Mouse (Mus musculus) kidney, embryonic 16.5 days (tissue): Measurements from ENCODE around the gene Rufy3. TPM values are rescaled to one million over a fixed set of nuclear protein-coding genes. Genes with fewer than 3 reads are reported as not detected.
"Not testable (repeated sequence)": the region's sequence is repeated elsewhere in the genome, so short reads cannot be mapped to it uniquely, and the experiment has no call there.

Source experiments
- ATAC-seq: fragments of 200-750 bp; cut with Nextera tagmentation; 2 replicates; pipeline ENCODE4 v1.8.0; 2017; ENCODE audit warnings: moderate TSS enrichment; ENCODE audit not compliant: low FRiP score, low TSS enrichment
- H3K27ac ChIP-seq: fragments of 300-500 bp; sonication (generic); 2 replicates; pipeline ENCODE4 v1.5.1; 2014; ENCODE audit warnings: low read length
- H3K27me3 ChIP-seq: fragments of 300-500 bp; sonication (generic); 2 replicates; pipeline ENCODE4 v1.6.1; 2014; ENCODE audit warnings: low read length, control low read depth, mixed read lengths; ENCODE audit not compliant: insufficient read depth
- H3K36me3 ChIP-seq: fragments of 300-500 bp; sonication (generic); 2 replicates; pipeline ENCODE4 v1.6.1; 2014; ENCODE audit warnings: low read length, control low read depth, mixed read lengths; ENCODE audit not compliant: insufficient read depth
- H3K4me1 ChIP-seq: fragments of 300-500 bp; sonication (generic); 2 replicates; pipeline ENCODE4 v1.6.1; 2014; ENCODE audit warnings: low read length, control low read depth, mixed read lengths; ENCODE audit not compliant: insufficient read depth
- H3K4me2 ChIP-seq: fragments of 300-500 bp; sonication (generic); replicated peaks from 2 replicates; pipeline ENCODE4 v1.6.1; 2014; ENCODE audit warnings: low read depth, low read length
- H3K4me3 ChIP-seq: fragments of 300-500 bp; sonication (generic); 2 replicates; pipeline ENCODE4 v1.5.1; 2014; ENCODE audit warnings: mild to moderate bottlenecking, low read length
- H3K9ac ChIP-seq: fragments of 300-500 bp; sonication (generic); replicated peaks from 2 replicates; pipeline ENCODE4 v1.6.1; 2014; ENCODE audit warnings: low read length
- H3K9me3 ChIP-seq: fragments of 300-500 bp; sonication (generic); 2 replicates; pipeline ENCODE4 v1.6.1; 2016; ENCODE audit warnings: low read length, control low read depth
- WGBS: fragments of 180-500 bp; shearing (Covaris S2); extraction: QIAGEN DNeasy Blood & Tissue Kit; methylation state at CpG from one replicate; pipeline ENCODE4 v1.1.7; 2014; 5-methylcytosine and 5-hydroxymethylcytosine counted together
- polyA plus RNA-seq: library from polyadenylated mRNA; unstranded; fragments of >200 nt; fragmentation: Nextera tagmentation; extraction: Ambion mirVana; gene quantifications from 2 replicates; pipeline ENCODE4 v1.2.1, GENCODE M21; 2015

Gene Rufy3
- polyA plus RNA-seq, result 15.3 and 16.8 TPM in 2 replicates

DNA sequence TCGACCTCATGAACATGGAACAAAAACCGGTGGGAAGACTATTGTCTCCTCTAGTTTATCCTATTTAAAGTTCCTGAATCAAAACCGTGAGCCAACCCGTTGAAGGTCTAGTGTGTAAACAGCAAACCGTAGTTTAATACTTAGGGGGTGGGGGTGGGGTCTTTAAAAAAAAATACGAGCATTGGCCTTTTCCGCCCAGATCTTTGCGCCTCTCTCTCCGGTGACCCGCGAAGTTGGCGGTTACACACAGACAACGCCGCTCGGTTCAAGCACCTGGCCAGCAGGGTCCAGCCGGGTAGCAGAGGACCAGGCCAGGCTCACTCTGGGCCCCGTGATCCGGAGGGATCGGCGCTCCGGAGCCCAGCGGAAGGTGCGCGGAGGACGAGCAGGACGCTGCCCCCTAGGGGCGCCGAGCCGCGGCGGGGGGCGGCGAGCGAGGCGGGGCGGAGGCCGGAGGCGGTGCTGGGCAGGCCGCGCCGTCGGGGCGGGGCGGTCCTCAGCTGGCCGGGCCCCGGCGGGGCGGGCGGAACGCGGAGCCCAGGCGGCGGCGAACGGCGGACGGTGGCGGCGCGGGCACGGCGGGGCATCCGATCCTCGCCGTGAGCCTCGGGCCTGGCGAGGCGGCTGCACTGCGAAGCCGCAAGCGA, at the start of gene Rufy3:
Gene Rufy3 (plus strand): TSS at position 540 of the 647 bp plus-strand sequence.
- WGBS, result 0% methylated on average over 51 of the region's 71 CpGs
- peak within 1 kb of the TSS; percentile 76 for H3K4me2 ChIP-seq

DNA sequence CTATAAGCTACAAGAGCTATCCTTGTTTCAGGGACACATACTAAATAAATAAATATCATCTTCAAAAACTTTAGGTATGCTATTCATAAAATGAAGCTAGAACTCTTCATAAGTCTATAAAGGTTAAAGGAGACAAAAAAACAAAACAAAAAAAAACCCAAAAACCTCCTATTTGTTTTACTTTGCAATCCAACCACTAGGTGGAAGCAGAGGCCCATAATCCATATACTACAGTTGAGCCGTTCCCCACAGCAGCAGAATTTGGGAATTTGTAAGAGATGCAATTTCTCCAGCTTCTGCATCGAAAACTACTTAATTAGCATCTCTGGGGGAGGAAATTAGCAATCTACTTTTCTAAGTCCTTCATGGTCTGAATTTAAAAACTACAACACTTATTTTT, 45.6 kb upstream of the Rufy3 start:
- no peak overlapping the region for H3K4me2 ChIP-seq
- no peaks in the 10 kb centered on the region for H3K36me3 ChIP-seq
- no peak overlapping the region for H3K27ac ChIP-seq
- no peak overlapping the region for H3K9ac ChIP-seq
- no peak; the same call in 1 of the 2 replicates for ATAC-seq
- WGBS, result 3% methylated on average over 2 of the region's 2 CpGs
- no peaks in the 10 kb centered on the region for H3K4me1 ChIP-seq
- no peaks in the 10 kb centered on the region for H3K9me3 ChIP-seq
- no peak overlapping the region for H3K4me3 ChIP-seq
- H3K27me3 ChIP-seq, result no peaks in the 10 kb centered on the region

More for the DNA sequence above, at the start of gene Rufy3:
- Histone ChIP-seq H3K27me3 (no peaks in the 10 kb centered on the region), H3K4me3 (peak within 1 kb of the TSS; percentile 73), H3K4me1 (peaks cover 15% of the 10 kb centered on the region), H3K27ac (peak within 1 kb of the TSS; percentile 79), H3K36me3 (no peaks in the 10 kb centered on the region), H3K9ac (peak within 1 kb of the TSS; percentile 90), H3K9me3 (no peaks in the 10 kb centered on the region)
- peak; percentile 94 for ATAC-seq

DNA sequence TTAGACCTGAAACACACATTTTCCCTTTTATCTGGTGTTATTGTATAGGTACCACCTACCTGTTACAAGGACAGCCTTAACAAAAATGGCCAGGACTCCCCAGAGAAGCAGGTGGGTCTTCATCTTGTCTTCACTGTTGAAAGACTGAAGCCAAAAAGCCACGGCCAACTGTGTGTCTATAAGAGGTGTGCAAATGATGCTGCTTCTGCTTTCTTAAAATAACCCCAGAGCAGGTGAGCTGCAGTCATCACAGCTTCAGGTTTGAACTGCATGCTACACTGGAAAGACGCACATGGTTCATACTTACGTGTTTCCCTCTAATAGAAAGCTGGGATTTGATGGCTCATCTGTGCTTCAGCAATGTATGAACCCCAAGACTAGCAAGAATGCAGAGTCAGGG, 37.2 kb upstream of the Rufy3 start, which contains the start of gene Jchain:
Gene Jchain (minus strand): TSS at position 235 of the 400 bp plus-strand sequence.
- no peaks in the 10 kb centered on the region for H3K27me3 ChIP-seq
- no peak within 1 kb of the TSS for H3K27ac ChIP-seq
- no peaks in the 10 kb centered on the region for H3K4me1 ChIP-seq
- WGBS, result 88% methylated on average over 3 of the region's 3 CpGs
- H3K9me3 ChIP-seq, result no peaks in the 10 kb centered on the region
- no peaks in the 10 kb centered on the region for H3K36me3 ChIP-seq
- H3K4me3 ChIP-seq, result no peak within 1 kb of the TSS
- no peak within 1 kb of the TSS for H3K4me2 ChIP-seq
- no peak for ATAC-seq
- no peak within 1 kb of the TSS for H3K9ac ChIP-seq

DNA sequence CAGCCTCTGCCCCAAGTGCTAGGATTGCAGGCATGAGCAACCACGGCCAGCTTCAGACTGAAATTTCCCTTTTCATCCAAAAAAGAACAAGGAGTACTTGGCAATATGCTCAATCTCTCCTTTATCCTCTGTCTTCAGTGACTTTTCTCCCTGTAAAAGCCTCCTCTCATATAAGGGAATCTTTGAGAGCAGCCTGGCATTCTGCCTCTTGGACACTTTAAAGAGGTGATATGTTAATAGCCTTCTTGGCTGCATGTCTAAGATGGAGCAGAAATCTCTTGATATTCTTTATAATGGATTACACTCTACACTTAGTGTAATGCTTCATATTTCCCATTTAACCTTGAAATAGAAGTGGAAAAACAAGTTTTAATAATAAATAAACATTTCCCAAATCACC, 33.9 kb upstream of the Rufy3 start:
- Histone ChIP-seq H3K36me3 (no peaks in the 10 kb centered on the region), H3K4me3 (no peak overlapping the region)

DNA sequence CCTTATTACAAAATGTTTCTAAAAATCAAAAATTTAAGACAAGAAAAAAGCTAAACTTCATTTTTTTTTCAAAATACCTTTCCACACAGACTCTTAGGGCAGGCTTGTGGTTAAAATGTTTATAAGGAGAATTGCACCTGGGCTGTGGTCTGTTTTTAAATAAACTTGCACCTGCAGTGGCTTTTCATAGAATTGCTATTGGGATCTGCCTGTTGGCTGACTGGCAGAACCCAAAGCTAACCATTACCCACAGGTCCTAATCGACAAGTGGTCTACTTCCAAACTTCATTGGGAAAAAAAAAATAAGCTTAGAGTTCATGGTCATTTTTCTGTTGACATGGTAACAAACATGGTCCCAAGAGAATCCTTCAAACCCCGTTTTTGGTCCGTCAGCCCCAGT, 30.1 kb upstream of the Rufy3 start:
- WGBS, result 69% methylated on average over 3 of the region's 3 CpGs
- no peak overlapping the region for H3K27ac ChIP-seq
- no peak for ATAC-seq
- H3K36me3 ChIP-seq, result no peaks in the 10 kb centered on the region
- no peak overlapping the region for H3K4me3 ChIP-seq
- no peaks in the 10 kb centered on the region for H3K27me3 ChIP-seq
- no peak overlapping the region for H3K9ac ChIP-seq
- no peak overlapping the region for H3K4me2 ChIP-seq
- H3K9me3 ChIP-seq, result no peaks in the 10 kb centered on the region
- H3K4me1 ChIP-seq, result no peaks in the 10 kb centered on the region

More for the DNA sequence above, 33.9 kb upstream of the Rufy3 start:
- Histone ChIP-seq H3K27me3 (no peaks in the 10 kb centered on the region), H3K9me3 (no peaks in the 10 kb centered on the region), H3K27ac (no peak overlapping the region), H3K4me1 (no peaks in the 10 kb centered on the region), H3K4me2 (no peak overlapping the region), H3K9ac (no peak overlapping the region)
- ATAC-seq, result no peak
- 64% methylated on average over 1 of the region's 1 CpGs for WGBS

DNA sequence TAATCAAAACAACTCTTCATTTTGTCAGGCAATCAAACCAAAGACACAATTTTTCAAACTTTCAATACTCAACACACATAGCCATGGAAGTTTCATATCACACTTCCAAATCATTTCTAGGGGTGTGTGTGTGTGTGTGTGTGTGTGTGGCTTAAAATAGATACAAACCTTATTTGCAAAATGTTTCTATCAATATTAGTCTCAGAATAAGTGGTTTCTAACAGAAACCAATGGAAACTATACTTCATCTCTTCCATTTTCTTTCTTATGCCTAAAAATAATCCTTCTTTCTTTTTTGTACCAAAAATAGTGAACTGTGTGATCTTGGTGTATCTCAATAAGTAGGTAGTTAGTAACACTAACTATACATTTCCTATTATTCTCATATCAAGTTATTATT, 24.0 kb upstream of the Rufy3 start:
- ATAC-seq, result no peak
- Histone ChIP-seq H3K27ac (no peak overlapping the region), H3K4me3 (no peak overlapping the region), H3K9ac (no peak overlapping the region), H3K4me2 (no peak overlapping the region), H3K4me1 (no peaks in the 10 kb centered on the region), H3K36me3 (no peaks in the 10 kb centered on the region), H3K9me3 (no peaks in the 10 kb centered on the region), H3K27me3 (no peaks in the 10 kb centered on the region)

DNA sequence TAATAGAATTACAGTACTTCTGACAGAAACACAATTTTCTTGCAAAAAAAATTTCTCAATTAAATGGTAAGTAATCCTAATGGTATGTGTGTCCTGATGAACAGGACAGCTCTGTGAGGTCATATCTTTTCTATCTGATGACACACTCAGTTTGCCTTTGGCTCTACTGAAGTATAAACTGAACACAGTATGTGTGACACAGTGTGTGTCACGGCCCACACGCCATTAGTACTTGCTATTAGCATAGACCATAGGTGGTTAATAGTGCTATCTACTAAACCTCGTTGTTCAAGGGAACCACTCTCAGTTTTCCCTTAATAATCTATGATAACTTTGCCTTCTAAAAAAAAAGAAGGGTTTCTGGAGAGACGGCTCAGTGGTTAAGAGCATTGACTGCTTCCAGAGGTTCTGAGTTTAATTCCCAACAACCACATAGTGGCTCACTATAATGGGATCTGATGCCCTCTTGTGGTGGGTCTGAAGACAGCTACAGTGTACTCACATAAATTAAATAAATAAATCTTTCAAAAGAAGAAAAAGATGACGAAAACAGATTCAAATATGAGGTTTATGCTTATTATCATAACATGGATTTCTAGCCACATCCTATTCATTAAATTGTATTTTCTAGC, 22.1 kb upstream of the Rufy3 start:
- Histone ChIP-seq H3K27me3 (no peaks in the 10 kb centered on the region), H3K4me3 (no peak overlapping the region), H3K27ac (no peak overlapping the region), H3K9me3 (no peaks in the 10 kb centered on the region), H3K4me1 (no peaks in the 10 kb centered on the region), H3K4me2 (no peak overlapping the region), H3K36me3 (no peaks in the 10 kb centered on the region), H3K9ac (no peak overlapping the region)
- peak; percentile 76; the same call in 1 of the 2 replicates for ATAC-seq
- 60% methylated on average over 5 of the region's 5 CpGs for WGBS

DNA sequence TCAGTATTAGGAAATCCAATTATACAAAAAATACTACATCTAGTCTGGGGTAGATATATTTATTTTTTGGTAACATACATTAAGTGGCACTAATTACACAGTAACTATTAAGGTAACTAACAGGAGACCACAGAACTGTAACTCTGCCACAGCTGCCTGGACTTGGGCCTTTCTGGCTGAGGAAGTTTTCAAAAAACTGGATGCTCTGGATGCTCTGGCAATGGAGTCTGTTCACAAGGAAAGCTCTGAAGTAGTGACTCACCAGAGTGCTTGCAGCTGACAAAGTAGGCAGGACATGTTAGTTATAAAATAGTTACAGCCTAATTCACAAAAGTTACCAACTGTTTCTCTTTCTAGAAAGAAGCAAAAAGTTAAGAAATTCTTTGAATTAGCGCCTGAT, 20.4 kb upstream of the Rufy3 start:
- WGBS, result 88% methylated on average over 1 of the region's 1 CpGs
- H3K27me3 ChIP-seq, H3K4me2 ChIP-seq, H3K9ac ChIP-seq, H3K4me1 ChIP-seq, H3K27ac ChIP-seq, H3K4me3 ChIP-seq, ATAC-seq, H3K36me3 ChIP-seq, H3K9me3 ChIP-seq: not testable (repeated sequence)

DNA sequence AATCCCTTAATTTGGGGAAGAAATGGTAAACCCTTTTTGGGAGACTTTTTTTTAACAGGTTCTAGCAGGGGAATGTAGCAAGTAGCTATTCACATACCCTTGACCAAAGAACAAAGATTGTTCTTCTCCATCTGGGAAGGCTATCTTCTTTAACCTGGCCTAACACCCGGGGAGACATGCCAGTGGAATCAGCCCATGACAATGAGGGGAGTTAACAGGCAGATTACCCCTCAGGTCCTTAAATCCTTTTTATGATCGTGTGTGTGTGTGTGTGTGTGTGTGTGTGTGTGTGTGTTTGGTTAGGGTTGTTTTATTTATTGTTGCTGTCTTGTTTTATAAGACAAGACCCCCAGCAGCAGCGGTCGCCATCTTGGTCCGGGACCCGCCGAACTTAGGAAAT, 19.3 kb upstream of the Rufy3 start:
- ATAC-seq, result no peak
- Histone ChIP-seq H3K4me1 (no peaks in the 10 kb centered on the region), H3K27me3 (no peaks in the 10 kb centered on the region), H3K36me3 (no peaks in the 10 kb centered on the region), H3K4me2 (no peak overlapping the region), H3K27ac (no peak overlapping the region), H3K4me3 (no peak overlapping the region), H3K9me3 (no peaks in the 10 kb centered on the region), H3K9ac (no peak overlapping the region)
- WGBS, result 84% methylated on average over 7 of the region's 7 CpGs
